Mouse (Mus musculus) retina, postnatal 7 days (tissue): ENCODE measurements around the gene Hs3st5.
A peak's percentile ranks its signal among the peaks of the same experiment; 100 is the strongest.
"Not testable (repeated sequence)": the region's sequence is repeated elsewhere in the genome, so short reads cannot be mapped to it uniquely, and the experiment has no call there.

ENCODE experiments used
- DNase-seq: peaks from one replicate; pipeline ENCODE4 v3.0.0-alpha.2; 2012; ENCODE audit warnings: low read depth, low spot score

Hs3st5 gene

DNA sequence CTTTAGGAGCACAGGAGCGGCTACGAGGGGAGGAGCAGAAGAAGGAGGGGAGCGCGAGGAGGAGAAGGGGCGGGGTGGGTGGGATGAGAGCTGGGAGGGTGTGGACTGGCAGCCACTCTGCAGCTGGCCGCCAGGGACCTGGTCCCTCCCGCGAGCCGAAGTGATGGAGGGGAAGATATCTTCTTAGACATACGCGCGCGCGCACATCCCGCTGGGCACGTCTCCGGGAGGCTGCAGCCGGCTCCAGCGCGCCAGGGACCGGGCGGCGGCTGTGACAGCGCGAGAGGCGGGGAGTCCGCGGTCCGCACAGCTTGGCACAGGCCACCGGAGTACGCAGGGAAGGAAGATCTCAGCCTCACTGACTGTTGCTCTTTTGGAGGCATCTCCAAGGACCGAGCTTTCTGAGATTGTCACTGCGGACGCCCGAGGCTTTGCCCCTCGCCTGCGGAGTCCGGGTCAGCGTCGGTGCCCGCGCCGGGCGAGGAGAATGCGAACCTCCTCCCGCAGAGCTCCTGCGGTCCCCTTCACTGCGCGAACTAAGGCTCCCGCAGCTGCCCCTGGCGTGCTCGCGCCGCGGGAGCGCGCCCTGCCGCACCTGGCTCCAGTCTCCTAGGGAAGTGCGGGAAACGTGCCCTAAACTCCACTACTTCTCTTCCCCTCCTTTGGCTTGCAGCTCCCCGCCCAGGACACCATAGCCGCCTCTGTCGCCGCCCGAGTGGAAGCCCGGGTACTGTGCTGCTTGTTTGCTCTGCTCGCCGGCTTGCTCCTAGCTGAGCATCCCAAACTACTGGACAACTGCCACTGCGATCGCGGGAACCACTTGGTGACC, at the start of gene Hs3st5:
Gene Hs3st5, plus strand, starts transcription at position 88 of the 829 bp plus-strand sequence.
- peak; percentile 69 for DNase-seq

DNA sequence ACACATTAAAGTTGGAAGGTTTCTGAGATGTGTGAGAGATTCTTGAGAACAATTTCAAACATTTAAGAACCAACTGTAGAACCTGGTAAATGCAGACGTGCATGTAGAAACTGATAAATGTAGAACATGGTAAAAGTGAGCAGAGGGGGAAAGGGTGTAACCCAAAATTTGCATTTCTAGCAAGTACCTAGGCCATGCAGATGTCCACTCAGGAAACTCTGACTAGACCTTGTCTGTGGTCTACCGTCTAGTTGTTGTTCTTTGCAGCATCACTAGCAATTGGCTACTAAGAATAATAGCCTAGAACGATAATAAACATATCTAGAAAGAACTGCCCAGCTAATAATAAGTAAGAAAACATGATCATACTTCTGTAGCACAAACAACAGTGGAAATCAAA, 38.0 kb upstream of the Hs3st5 start:
- no peak for DNase-seq

DNA sequence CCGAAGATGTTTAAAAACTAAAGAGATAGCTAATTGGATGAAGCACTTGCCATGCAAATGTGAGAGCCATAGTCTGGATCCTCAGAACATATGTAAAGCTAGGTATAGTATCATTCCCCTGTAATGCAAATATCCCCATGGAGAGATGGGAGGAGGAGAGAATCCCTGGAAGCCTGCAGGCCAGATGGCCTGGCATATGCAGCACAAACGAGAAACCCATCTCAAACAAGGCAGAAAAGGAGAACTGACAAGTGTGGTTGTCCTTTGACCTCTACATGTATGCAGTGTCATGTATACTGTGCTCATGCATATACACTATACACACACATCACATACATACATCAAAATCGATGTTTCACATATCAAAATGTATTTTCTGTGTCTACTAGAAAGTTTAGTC, 35.5 kb upstream of the Hs3st5 start:
- DNase-seq, result no peak

DNA sequence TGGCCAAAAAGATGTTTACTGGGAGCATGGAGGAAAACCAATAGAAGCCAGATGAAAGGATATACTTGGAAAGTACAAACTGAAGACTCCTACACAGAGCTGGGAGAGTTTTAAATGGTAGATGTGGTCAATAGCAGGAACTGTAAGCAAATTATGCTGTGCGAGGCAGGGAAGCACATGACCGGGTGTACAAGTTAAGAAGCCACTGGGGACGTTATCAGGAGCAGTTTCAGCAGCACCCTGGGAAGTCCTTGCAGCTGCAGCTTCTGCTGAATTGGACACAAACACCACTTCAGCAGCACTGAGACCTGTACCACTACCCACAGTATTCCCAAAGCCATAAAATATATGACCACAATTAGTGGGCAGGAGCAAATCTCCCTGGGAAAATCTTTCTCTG, 31.8 kb upstream of the Hs3st5 start:
- DNase-seq, result no peak

DNA sequence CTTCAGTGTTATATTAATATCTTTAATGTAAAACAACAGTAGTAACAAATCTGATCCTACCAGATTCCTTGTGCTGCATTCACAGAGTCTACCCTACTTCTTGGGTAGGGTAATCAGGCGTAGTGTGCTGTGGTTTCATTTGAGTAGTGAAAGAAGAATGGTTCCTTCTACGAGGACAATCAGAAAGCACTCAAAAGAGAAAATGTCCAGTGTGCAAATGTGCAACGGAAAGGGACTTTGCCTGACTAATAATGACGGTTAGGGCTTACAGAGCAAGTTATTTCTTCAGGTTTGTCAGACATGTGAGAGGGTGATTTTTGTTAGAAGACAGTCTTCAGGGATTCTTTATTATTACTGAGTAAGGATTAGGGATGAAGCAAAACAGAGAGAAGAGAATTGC, 29.1 kb upstream of the Hs3st5 start:
- DNase-seq, result no peak

DNA sequence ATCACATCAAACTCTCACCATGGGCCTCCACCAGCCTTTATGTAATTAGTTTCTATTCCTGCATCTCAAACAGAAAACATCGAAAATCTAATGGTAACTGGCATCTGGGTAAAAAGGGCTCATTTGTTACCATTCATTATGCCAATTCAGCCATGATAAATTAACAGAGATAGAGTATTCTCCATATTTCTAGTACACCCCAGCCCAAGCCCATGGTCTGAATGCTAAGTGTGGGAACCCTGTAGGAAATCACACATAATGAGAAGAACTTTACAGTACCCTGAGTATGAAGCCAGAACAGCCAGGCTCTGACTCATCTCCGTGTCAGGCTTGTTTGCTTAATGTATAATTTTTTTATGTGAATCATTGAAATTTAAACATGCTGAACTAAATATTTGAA, 23.3 kb upstream of the Hs3st5 start:
- DNase-seq, result no peak

DNA sequence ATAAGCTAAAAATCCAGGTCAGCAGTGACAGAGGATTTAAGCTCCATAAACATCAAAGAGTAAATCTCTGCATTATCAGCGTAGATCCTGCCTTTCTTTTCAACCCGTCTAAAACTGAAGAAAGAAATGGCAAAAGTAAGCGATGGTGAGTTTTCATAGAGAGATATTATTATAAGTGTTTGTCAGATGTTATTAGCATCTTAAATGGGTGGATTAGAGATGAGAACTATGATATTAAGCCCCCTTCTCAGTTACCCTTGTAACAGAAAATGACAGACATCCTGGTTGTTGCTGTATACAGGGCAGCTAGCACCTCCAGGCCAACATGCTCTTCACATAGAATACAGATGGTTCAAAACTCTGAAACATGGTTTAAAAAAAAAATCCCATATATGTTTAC, 22.6 kb upstream of the Hs3st5 start:
- DNase-seq, result no peak

DNA sequence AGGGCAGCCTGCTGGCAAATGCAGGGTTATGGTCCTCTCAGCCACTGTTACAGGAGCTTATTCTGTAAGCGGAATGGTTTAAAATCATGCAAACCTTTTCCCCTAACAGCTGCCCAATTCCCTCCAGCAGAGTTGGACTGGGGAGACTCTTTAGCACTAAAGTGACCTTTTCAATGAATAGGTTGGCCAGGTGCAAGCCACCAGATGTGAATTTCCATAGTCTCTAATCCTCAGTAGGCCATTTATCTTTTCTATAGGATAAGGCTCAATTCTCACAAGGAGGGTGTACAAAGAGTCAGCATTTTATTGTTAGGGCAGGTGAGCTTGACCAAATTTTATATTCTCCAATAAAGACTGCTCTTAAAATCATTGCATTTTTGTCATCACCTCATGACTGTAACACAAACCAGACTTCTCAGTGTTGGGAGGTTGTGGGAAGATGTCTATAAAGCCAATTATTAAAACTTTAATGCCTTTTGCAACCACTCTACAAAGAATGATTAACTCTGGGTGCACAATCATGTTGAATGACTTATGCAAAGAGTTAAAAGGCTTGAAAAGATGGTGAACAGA, 21.8 kb upstream of the Hs3st5 start:
- DNase-seq, result no peak

DNA sequence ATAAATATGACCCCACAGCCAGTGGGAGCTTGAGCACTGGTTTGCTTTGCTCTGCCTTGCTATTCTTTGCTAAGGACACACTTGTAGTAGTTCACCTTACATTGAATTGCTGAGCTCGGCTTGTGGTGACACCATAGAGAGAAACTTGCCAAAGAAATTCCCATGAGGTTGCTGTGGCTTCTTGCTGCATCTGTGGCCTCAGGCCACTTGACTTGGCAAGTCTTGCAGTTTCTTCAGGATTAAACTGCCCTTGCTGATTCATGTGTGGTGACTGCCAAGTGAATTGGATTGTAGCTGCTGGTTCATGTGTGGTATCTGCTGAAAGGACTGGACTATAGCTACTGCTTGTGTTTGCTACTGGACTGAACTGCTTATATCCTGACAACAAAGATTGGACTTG, 13.0 kb upstream of the Hs3st5 start:
- DNase-seq, result no peak

DNA sequence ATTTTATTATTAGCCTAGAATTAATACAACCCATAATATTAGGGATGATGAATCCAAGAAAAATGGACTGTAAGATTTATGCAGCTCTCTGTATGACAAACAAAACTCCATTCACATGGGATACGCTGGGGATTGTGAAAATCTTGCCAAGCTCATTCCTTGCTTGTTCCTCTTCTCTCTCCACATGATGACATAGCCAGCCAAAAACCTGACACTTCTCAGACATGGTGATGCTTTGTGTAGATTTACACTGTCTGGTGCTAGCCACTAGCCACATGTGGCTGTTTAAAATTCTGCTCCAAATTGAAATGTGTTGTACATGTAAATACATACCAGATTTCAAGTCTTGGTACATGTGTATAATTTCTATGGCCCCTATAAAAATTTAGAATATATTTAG, 6.9 kb upstream of the Hs3st5 start:
- no peak for DNase-seq

DNA sequence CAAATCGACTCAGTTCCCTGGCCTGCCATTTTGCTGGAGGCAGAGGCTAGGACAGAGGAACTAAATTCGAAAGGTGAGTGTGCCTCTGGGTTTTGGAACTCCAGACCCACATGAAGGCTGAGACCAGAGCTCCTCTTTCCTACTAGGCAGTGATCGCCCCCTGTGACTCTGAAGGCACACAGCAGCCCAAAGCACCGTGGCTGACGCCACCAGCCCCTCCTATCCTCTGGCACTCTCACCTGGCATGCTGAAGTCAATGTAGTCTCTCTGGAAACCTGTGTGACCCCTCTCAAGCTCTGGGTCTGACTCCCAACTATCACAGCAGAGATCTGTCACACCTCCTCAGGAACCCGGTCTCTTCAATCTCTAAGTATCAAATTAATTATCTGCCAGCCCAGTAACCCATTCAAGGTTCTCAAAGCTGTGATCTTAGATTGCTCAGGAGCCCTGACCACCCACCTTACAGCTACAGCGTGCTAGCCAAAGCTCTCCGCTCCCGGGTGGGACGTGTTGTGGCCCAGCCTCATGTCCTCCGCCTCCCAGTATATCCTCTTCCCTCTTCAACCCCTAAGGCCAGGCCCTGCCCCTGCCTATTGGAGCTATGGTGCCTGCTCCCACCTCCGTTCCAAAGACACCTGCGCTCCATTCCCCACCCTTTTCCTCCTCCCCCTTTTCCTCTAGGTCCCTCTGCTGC, 434 bp upstream of the Hs3st5 start:
- DNase-seq, result no peak

DNA sequence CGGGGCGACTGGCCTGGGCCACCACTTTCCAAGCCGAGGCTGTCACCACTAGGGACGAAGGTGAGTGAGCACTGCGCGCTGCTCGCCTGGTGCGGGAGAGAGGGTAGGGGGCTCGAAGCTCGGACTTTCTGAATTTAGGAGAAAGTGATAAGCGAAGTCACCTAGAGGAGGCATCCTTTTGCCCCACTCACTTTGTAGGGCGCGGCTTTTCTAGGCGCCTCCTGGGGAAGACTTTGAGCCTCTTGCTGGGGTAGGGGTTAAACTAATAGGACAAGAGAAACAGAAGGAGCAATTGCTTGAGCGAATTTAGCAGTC, 899 bp downstream of the Hs3st5 start:
- DNase-seq, result no peak

DNA sequence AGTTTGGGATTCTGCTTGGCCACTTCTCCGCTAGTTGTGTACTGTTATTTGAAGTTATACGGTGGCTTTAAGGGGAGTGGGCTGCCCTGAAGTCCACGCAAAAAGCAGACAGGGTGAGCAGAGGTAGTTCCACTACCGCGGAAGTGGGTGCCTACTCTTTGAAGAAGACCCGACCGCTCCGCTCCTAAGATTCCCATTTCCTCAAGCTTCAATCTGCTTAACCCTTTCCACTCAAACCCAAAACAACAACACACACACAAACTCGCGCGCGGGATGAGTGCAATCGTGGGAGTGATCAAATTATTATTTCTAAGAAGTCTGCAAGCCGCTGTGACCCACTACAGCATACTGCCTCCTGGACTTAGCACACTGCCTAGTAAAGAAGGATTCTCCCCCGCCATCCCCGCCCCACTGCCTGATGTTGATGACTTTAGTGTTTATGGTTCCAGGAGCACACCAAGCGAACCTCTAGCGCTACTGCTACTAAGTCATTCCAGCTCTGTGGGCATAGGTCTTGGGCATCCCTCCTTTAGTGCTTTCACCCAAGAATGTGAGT, 1.5 kb downstream of the Hs3st5 start:
- no peak for DNase-seq

DNA sequence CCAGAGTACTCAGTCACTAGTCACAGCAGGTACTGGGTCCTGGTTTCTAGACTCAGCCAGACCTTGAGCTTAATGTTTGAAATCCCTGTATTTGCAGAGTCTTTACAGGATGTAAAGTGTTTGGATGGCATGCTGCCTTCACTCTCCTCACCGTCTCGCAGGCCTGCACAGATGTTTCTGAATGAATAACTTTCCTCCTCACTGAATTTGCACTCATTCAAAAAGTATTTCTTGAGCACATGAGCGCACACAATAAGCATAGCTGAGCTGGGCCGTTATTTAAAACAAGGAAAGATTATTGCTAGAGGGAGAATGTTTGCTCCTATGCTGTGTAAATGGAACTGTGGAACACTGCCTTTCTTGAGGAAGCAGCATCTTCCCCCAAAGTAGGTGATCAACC, 2.9 kb downstream of the Hs3st5 start:
- DNase-seq, result no peak

DNA sequence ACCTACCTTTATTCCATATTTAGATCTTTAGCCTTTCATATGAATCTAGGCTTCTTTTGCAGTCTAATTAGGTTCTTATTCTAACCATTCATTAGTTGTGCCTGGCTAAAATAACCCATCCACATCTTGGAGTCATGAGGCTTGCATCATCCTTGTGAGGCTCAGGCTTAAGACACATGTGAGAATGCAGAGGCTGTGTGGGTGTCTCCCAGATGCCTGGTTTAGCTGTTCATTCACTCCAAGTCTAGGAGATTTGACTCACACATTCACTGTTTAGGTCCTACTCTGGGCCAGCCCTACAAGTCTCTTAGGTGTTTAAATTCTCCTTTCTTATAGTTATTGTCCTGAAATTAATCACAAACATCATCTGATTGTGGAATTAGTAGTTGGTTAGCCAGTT, 17.3 kb downstream of the Hs3st5 start:
- DNase-seq, result no peak

DNA sequence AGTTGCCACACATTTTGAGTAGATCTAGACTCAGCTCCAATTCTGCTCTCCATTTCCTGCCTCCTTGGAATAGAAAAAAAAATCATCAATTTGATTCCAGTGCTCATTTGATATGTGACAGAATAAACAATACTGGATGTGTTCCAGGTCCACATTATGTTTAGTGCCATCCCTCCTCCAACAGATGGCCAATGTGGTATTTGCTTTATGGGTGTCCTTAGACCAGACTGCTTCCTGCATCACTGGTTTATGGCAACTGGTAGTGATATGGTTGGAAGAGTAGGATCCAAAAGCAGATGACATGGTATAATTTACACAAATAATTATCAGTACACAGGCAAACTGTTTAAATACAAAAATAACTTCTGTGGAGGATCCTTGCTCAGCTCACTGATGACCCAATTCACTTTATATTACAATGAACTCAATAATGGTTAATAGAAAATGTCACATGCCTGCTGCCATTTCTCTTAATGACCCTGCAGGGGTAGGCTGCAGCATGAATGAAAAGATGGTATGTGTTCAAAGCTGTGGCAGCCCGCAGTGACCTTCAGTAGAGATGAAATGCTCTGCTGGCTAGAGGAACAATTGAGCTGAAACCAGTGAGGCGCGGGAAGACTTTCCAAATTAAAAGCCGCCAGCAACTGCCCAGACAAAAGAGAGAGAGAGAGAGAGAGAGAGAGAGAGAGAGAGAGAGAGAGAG, 27.2 kb downstream of the Hs3st5 start:
- no peak for DNase-seq

DNA sequence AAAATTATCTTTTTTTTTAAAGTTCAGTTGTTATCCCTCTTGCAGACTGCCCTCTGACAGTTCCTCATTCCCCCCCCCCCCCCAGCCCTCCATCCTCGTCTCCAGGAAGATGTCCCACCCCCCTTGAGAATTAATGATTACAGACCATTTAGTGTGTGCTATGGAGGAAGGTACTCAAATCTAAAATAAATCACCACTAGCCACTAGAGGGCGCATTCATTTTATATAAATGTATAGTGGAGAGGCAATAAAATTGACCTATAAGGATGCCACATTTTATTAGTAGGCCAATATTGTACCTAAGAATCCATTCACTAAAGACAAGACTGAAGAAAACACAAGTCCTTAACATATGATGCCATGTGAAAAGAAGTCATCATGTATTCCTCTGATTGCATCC, 40.0 kb downstream of the Hs3st5 start:
- DNase-seq, result peak; percentile 13

DNA sequence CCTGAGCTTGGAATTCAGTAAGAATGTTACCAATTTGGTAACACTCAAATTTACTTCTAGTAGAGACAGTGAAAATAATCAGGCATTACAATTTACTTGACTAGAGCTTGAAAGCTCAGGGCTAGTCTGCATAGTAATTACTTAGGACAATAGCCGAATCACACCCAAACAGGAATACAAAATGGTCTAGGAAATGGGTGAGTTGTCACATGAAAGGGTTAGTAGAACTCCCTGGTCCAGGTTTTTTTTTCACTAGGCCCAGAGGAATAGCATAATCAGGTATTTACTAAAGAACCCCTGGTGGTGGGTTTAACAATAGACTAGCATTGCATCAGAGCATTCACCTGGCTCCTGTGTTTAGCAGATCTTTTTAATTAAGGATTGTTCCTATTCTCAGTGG, 41.1 kb downstream of the Hs3st5 start:
- DNase-seq, result not testable (repeated sequence)

DNA sequence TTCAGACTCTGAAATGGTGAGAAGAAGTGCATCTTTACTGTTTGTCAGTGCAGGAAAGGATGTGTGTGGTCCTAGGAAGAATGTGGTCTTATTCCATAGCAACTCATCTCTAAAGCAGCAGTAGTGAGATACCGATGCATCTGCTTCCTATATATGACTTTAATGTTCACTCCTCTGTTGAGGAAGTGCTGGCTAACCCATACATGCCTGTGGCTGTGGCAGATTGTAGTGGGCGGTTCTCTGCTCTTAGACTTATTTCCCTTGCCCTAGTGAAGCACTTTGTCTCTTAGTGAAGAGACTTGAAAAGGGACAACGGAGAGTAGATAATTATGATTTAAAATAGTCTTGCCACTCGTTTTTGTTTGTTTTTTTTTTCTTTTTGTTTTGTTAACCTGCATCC, 47.4 kb downstream of the Hs3st5 start:
- DNase-seq, result no peak

DNA sequence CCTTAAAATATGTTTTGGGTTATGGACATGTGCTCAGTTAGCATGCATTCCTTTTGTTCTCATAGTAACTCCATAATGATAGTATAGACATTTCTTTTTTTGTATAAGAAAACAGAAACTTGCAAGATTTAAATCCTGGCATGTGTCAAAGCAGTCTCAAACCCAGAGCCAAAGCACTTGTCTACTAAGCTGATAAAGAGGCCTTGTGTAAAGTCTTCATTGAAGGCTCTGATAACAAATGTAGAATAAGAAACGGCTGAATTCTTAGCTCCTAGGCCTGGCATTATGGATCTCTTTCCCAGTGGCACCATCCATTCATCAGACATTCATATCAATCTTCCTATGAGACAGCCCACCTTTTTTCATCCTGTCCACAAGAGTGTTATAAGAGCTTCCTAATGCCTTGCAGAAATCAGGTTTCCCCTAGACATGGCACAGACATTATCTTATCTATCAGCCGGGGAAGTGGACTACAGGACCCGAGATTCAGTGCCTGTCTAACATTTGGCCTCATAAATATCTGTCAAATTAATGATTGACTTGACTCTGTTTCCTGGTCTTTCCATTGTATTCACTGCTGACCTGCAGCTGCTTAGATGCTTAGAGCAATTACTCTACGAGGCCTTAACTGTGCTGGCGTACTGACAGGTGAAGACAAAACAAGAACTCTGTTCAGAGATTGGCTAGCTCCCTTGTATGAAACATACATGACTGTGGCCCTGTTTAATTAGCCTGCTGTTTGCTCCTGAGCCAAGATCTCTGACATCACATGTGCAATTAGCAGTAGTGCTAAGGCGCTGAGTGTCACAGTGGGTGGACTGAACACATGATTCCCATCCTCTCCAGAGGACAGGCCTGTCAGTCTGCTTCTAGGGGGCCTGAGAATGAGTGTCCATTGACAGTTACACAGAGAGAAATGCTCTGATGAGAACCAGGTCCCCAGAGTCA, 48.6 kb downstream of the Hs3st5 start:
- DNase-seq, result no peak

DNA sequence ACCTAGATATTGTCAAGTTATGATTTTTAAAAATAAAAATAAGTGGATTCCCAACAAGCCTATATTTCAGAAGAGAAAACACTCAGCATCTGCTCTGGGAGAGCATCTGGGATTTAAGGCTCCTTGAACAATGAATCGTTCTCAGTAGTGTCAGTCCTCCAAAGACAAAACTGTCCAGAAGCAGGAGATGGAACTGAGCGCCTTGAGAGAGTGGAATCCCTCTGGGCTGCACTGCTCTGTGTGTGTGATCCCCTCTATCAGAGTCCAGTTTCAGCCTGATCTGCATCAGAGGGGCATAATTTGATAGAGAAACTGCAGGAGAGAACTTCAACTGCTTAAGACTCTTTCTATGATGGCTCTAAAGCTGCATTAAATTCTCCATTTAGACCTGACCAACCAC, 49.5 kb downstream of the Hs3st5 start:
- DNase-seq, result no peak
